Mouse (Mus musculus): ENCODE measurements around the gene Sardh.

- TF ChIP-seq CTCF (IDR thresholded peaks at IDR 0.05; ENCODE audit: low read depth) (no peak), EP300 (IDR thresholded peaks at IDR 0.05; ENCODE audit: low read depth) (no peak)
These were observed 38.8 kb downstream of the Sardh start for GRCm38 (mm10) chr2:27209370-27209769.

Measured in liver, postnatal 0 days (tissue).